Mouse (Mus musculus): ENCODE results near the gene Gm37240. TPM values are rescaled to one million over a fixed set of nuclear protein-coding genes. Genes with fewer than 3 reads are reported as not detected.

Gm37240 gene
- polyA plus RNA-seq, 1 experiment from 2014 or later = 10.8 TPM

DNA sequence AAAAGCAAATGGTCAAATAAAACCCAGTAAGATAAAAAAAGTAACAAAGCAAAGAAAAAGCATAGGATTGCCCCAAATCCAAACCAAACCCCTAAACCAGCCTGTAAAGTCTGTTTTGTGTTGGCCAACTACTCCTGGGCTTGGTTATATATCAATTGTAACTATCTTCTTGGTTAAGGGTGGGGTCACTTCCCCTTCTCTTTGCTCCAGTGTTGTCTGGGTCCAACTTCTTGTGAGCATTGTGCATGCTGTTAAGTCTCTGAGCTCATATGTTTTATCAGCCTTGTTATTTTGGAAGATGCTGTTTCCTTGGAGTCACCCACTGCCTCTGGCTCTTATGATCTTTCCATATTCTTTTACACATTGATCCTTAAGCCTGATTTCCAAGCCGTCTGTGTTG, 1032.9 kb downstream of the Gm37240 start:
- CTCF ChIA-PET = interaction anchor here (2.1 to 10.0 kb wide), 3 partner anchors 10 to 16 kb away, joined by 6 to 50 read pairs (median 24); no protein-coding TSS in a partner anchor
- no peaks in the 10 kb centered on the region for H3K27me3 ChIP-seq
- ATAC-seq (no peak), DNase-seq (ENCODE audit: low read depth, low spot score) (no peak)
- TF ChIP-seq CTCF (IDR thresholded peaks at IDR 0.05) = no peak
- POLR2A ChIA-PET = no interaction called here
- in situ Hi-C loops (cut with MboI; ENCODE audit: low pct_unique_long_range_greater_than_20kb) = no loop called here

DNA sequence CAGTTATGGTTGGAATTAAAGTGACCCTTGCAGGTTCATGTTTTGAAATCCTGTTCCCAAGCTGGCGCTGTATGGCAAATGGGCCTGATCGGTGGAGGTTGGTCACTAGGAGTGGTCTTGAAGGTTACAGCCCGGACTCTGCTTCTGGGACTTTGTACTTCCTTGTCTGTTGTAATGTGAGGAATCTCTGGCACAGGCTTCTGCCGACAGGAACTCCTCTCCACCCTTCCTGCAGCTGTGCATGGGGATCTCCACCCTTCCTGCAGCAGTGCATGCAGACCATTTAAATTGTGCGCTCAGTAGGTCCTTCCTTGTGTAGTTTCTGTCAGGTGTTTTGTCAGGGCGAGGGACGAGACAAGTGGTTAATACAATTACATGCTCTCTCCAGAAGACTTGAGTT, 1034.4 kb downstream of the Gm37240 start:
- no peak for TF ChIP-seq CTCF (IDR thresholded peaks at IDR 0.05)
- ATAC-seq (no peak), DNase-seq (ENCODE audit: low read depth, low spot score) (no peak)
- no peaks in the 10 kb centered on the region for H3K27me3 ChIP-seq
- CTCF ChIA-PET = interaction anchor here (0.9 to 10.0 kb wide), 5 partner anchors 10 to 181 kb away, joined by 3 to 50 read pairs (median 7); no protein-coding TSS in a partner anchor
- POLR2A ChIA-PET = no interaction called here
- in situ Hi-C loops (cut with MboI; ENCODE audit: low pct_unique_long_range_greater_than_20kb) = no loop called here

DNA sequence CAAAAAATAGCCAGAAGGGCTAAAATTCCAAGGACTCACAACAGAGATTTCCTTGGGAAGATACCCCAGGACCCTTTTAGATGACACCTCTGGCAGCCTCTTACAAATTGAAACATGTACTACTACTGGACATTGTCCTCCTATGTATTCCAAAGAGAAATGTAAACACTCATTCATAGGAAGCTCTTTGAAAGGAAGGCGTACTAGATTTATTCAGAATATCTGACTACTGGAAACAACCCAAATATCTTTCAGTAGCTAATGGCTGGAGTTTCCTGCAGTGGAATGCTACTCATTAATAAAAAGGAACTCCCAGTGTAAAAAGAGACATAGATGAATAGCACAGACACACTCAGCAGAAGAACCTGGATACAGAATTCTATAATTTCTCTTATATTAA, 1035.5 kb downstream of the Gm37240 start:
- ChIA-PET POLR2A (interaction anchor here (0.7 to 0.9 kb wide), 2 partner anchors 33 to 658 kb away, joined by 3 to 4 read pairs; no protein-coding TSS in a partner anchor), CTCF (interaction anchor here (1.1 to 10.0 kb wide), 6 partner anchors 9 to 159 kb away, joined by 3 to 50 read pairs (median 4); no protein-coding TSS in a partner anchor)
- in situ Hi-C loops (cut with MboI; ENCODE audit: low pct_unique_long_range_greater_than_20kb) = no loop called here
- no peak for ATAC-seq
- H3K27me3 ChIP-seq = no peaks in the 10 kb centered on the region
- TF ChIP-seq CTCF (IDR thresholded peaks at IDR 0.05) = no peak
- DNase-seq (ENCODE audit: low read depth, low spot score) = no peak

DNA sequence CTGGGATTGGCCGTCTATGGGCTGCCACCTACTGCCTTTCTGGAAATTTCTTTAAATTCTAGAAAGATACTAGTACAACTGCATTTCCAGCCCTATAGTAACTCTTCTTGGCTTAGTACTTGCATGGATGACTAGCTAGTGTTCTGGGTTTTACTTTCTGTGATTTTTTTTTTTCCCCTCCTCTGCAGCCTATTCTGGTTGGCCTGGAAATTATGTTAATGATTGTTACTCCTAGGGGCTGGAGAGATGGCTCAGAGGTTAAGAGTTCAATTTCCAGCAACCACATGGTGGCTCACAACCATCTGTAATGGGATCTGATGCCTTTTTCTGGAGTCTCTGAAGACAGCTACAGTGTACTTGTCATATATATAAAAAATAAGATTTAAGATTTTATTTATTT, 1036.9 kb downstream of the Gm37240 start:
- CTCF ChIA-PET = interaction anchor here (1.1 to 10.0 kb wide), 5 partner anchors 10 to 35 kb away, joined by 4 to 50 read pairs (median 5); no protein-coding TSS in a partner anchor
- in situ Hi-C loops (cut with MboI; ENCODE audit: low pct_unique_long_range_greater_than_20kb) = no loop called here
- POLR2A ChIA-PET = interaction anchor here (0.6 kb wide), 2 partner anchors 20 to 54 kb away, joined by 3 read pairs; no protein-coding TSS in a partner anchor
- ATAC-seq (peak; percentile 71), DNase-seq (ENCODE audit: low read depth, low spot score) (peak; percentile 35)
- no peaks in the 10 kb centered on the region for H3K27me3 ChIP-seq
- peak; percentile 28 for TF ChIP-seq CTCF (IDR thresholded peaks at IDR 0.05)

DNA sequence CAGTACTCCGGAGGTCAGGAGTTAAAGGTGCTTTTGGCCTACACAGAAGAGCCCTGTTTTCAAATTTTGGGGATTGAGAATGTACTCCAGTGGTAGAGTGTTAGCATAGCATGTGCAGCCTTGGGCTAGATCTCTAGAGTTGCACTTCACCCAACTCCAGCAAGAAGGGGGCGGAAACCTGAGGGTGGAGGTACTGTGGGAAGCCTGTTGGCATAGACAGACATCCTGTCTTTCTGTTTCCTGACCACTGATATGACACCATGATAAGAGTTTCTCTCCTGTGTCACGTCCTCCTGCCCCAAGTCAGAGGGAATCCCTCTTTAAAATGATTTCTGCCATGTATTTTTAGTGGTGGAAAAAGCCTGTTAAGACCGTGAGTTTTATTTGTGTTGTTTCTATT, 1038.5 kb downstream of the Gm37240 start:
- H3K27me3 ChIP-seq = no peaks in the 10 kb centered on the region
- ATAC-seq = no peak
- DNase-seq (ENCODE audit: low read depth, low spot score) = no peak
- POLR2A ChIA-PET = no interaction called here
- in situ Hi-C loops (cut with MboI; ENCODE audit: low pct_unique_long_range_greater_than_20kb) = loop anchor here (5.0 to 25.0 kb wide), 4 partner anchors 161 to 686 kb away; partner anchors contain the start of genes Gm6525 and Mnd1
- CTCF ChIA-PET = interaction anchor here (1.1 to 10.0 kb wide), 4 partner anchors 10 to 163 kb away, joined by 3 to 50 read pairs (median 4); no protein-coding TSS in a partner anchor
- no peak for TF ChIP-seq CTCF (IDR thresholded peaks at IDR 0.05)

DNA sequence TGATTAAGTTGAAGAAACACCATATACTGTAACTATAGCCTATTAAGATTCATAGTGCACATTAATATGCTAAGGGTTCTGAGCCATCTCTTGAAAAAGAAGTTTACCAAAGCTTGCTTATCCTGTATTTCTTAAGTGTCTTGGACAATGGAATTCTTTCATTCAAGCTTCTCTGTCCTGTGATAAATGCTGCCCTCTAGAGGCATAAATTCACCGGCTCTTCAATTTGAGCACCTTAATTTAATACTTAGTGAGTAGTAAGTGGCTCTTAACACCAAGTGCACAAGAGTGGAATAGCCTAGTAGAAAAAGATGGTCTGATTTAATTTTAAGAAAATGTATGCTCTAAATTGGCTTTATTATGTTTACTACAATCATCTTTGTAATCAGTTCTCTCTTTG, 1043.7 kb downstream of the Gm37240 start:
- ChIA-PET CTCF (interaction anchor here (0.8 to 5.8 kb wide), 30 partner anchors 8 to 505 kb away, joined by 3 to 44 read pairs (median 6); no protein-coding TSS in a partner anchor), POLR2A (interaction anchor here (1.0 kb wide), 1 partner anchor 148 kb away, joined by 3 read pairs; no protein-coding TSS in a partner anchor)
- peak; percentile 70 for TF ChIP-seq CTCF (IDR thresholded peaks at IDR 0.05)
- in situ Hi-C loops (cut with MboI; ENCODE audit: low pct_unique_long_range_greater_than_20kb) = loop anchor here (10.0 to 25.0 kb wide), 2 partner anchors 229 to 681 kb away; partner anchors contain the start of genes Gm6525 and Mnd1
- no peaks in the 10 kb centered on the region for H3K27me3 ChIP-seq
- peak; percentile 60 for ATAC-seq
- DNase-seq (ENCODE audit: low read depth, low spot score) = peak; percentile 63

DNA sequence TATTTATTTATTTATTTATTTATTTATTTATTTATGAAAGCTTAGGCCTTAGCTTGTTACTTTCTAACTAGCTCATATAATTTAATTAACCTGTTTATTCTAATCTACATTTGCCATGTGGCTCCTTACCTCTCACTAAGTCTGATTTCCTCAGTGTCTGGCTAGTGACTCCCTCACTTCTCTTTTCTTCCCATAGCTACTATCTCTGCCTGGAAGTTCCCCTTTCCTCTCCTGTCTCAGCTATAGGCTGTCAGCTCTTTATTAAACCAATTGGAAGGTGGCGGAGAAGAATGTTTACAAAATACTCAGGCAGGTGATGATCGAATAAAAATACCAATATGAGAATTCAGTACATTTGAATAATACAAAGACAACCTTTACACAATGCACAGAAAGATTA, 1044.5 kb downstream of the Gm37240 start:
- ATAC-seq (no peak), DNase-seq (ENCODE audit: low read depth, low spot score) (no peak)
- in situ Hi-C loops (cut with MboI; ENCODE audit: low pct_unique_long_range_greater_than_20kb) = loop anchor here (10.0 to 25.0 kb wide), 2 partner anchors 228 to 680 kb away; partner anchors contain the start of genes Gm6525 and Mnd1
- POLR2A ChIA-PET = interaction anchor here (0.7 to 1.0 kb wide), 3 partner anchors 29 to 211 kb away, joined by 3 read pairs; no protein-coding TSS in a partner anchor
- no peaks in the 10 kb centered on the region for H3K27me3 ChIP-seq
- CTCF ChIA-PET = interaction anchor here (0.8 to 5.8 kb wide), 32 partner anchors 9 to 227 kb away, joined by 3 to 44 read pairs (median 5); no protein-coding TSS in a partner anchor
- TF ChIP-seq CTCF (IDR thresholded peaks at IDR 0.05) = no peak

DNA sequence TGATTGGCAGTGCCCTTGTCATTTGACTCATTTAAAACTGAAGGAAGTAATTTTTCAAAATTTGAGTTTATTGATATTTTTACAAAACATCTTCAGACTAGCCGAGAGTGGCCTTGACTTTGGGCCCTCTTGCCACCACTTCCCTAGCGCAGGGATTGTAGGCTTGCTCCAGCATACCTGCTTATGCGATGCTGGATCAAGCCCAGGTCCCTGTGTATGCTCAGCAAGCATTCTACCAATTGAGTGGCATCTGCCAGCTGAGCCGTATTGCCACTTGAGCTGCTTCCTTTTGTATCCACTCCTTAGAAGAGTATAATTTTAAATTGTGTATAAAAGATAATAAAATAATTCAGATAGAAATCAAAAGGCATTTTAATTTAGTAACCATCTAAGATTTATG, 1046.0 kb downstream of the Gm37240 start:
- ATAC-seq (no peak), DNase-seq (ENCODE audit: low read depth, low spot score) (no peak)
- POLR2A ChIA-PET = no interaction called here
- in situ Hi-C loops (cut with MboI; ENCODE audit: low pct_unique_long_range_greater_than_20kb) = loop anchor here (10.0 to 25.0 kb wide), 2 partner anchors 226 to 679 kb away; partner anchors contain the start of genes Gm6525 and Mnd1
- H3K27me3 ChIP-seq = no peaks in the 10 kb centered on the region
- no peak for TF ChIP-seq CTCF (IDR thresholded peaks at IDR 0.05)
- CTCF ChIA-PET = interaction anchor here (1.2 to 5.8 kb wide), 9 partner anchors 16 to 148 kb away, joined by 3 to 44 read pairs (median 8); partner anchors contain the start of gene Fbxw7

DNA sequence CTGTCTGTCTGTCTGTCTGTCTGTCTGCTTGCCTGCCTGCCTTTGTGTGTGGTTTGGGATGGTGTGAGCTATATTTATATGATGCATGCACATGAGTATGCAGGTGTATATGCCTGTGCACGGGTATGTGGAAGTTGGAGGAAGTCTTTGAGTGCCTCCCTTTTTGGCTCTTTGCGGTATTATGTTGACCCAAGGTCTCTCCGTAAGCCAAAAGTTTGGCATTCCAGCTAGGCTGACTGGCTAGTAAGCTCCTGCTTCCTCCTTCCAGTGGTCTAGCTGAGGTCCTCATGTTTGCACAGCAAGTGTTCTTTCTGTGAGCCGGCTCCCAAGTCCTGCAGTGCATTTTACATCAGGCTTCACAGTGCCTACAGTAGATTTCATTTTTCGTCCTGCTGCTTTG, 1047.8 kb downstream of the Gm37240 start:
- DNase-seq (ENCODE audit: low read depth, low spot score) (no peak), ATAC-seq (no peak)
- no peaks in the 10 kb centered on the region for H3K27me3 ChIP-seq
- in situ Hi-C loops (cut with MboI; ENCODE audit: low pct_unique_long_range_greater_than_20kb) = loop anchor here (25.0 kb wide), 1 partner anchor 677 kb away; the partner anchor contains the start of genes Gm6525 and Mnd1
- ChIA-PET CTCF (interaction anchor here (0.7 to 5.8 kb wide), 7 partner anchors 11 to 224 kb away, joined by 3 to 44 read pairs (median 4); no protein-coding TSS in a partner anchor), POLR2A (no interaction called here)
- TF ChIP-seq CTCF (IDR thresholded peaks at IDR 0.05) = no peak

DNA sequence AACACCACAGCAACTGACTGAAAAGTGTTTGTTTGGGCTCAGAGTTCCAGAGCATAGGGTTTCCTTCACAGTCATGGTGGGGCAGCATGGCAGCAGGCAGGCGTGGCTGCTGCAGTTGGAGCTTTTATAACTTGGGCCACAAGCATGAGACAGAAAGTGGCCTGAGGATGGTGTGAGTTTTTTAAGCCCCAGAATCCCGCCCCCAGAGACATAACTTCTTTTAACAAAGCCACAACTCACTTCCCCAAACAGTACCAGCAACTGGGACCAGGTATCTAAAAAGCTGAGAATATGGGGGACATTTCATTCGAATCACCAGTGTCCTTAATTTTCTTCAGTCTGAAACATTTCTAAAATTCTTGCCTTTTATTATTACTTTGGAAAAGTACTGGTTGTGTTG, 1049.3 kb downstream of the Gm37240 start:
- in situ Hi-C loops (cut with MboI; ENCODE audit: low pct_unique_long_range_greater_than_20kb) = loop anchor here (25.0 kb wide), 1 partner anchor 676 kb away; the partner anchor contains the start of genes Gm6525 and Mnd1
- ATAC-seq (no peak), DNase-seq (ENCODE audit: low read depth, low spot score) (no peak)
- POLR2A ChIA-PET = no interaction called here
- CTCF ChIA-PET = interaction anchor here (0.7 to 5.8 kb wide), 3 partner anchors 14 to 145 kb away, joined by 3 to 44 read pairs (median 4); no protein-coding TSS in a partner anchor
- TF ChIP-seq CTCF (IDR thresholded peaks at IDR 0.05) = no peak
- no peaks in the 10 kb centered on the region for H3K27me3 ChIP-seq

Data from Patski (cell line).